ENCODE assay signal across 10 mouse cellular contexts in the genomic region with DNA sequence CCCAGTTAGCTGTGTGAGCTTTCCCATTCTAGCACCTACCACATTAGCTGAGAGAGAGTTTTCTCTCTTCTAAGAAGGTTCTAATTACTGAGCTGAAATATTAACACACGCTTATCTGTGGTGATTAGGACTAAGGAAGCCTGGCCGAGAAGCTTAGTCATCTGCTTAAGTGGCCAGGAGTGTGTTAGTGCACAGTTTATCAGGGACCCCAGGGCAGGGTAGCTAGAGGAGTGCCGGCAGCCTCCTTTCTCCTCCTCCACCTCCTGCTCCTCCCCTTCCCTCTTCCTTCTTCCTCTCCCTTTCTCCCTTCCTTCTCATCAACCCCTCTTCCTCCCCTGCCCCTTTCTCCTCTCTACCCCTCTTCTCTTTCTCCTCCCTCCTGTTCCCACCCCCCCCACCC. TPM values are rescaled to one million over a fixed set of nuclear protein-coding genes. Genes with fewer than 3 reads are reported as not detected.
DNase-seq lines count a peak whose midpoint lies in the region; ATAC-seq and TF ChIP-seq lines count a peak whose summit lies in the region.
"Had no signal": no experiment of that assay in that cellular context is flagged by ENCODE, and none has a peak within 500 bp of the region (broad histone marks: within the 10 kb centered on the region; RNA-seq: fewer than 3 reads in every experiment).

No protein-coding gene starts in this region.

- H3K27ac ChIP-seq in heart, embryonic 16.5 days (ENCODE audit: low read length), result no peak overlapping the region
- peak overlapping the region; percentile 24 for H3K27ac ChIP-seq in neural tube, embryonic 11.5 days (ENCODE audit: low read depth, low read length)
- no peak overlapping the region for H3K27ac ChIP-seq in neural tube, embryonic 15.5 days (replicated peaks)
- peak overlapping the region; percentile 24; the same call in 1 of the 2 replicates for H3K27ac ChIP-seq in stomach, postnatal 0 days (replicated peaks)

- H3K4me1 ChIP-seq in heart, embryonic 16.5 days (ENCODE audit: control insufficient read depth, insufficient read depth, low read length), result peaks cover 28% of the 10 kb centered on the region
- H3K4me1 ChIP-seq in neural tube, embryonic 11.5 days (ENCODE audit: control insufficient read depth, insufficient read depth, low read length), result peaks cover 12% of the 10 kb centered on the region; the same call in 1 of the 2 replicates
- peaks cover 28% of the 10 kb centered on the region for H3K4me1 ChIP-seq in neural tube, embryonic 15.5 days
- peaks cover 13% of the 10 kb centered on the region; the same call in 1 of the 2 replicates for H3K4me1 ChIP-seq in stomach, postnatal 0 days (replicated peaks; ENCODE audit: control insufficient read depth, insufficient read depth)

- no peaks in the 10 kb centered on the region for H3K36me3 ChIP-seq in heart, embryonic 16.5 days (ENCODE audit: control insufficient read depth, insufficient read depth)
- H3K36me3 ChIP-seq in neural tube, embryonic 11.5 days (ENCODE audit: control insufficient read depth, insufficient read depth, low read length), result peaks cover 3% of the 10 kb centered on the region; the same call in 1 of the 2 replicates
- H3K36me3 ChIP-seq in neural tube, embryonic 15.5 days, result no peaks in the 10 kb centered on the region
- no peaks in the 10 kb centered on the region for H3K36me3 ChIP-seq in stomach, postnatal 0 days (ENCODE audit: control insufficient read depth, insufficient read depth, low read length)

- WGBS in heart, embryonic 16.5 days, result 14% methylated on average over 3 of the region's 3 CpGs
- WGBS in neural tube, embryonic 11.5 days, result 45% methylated on average over 3 of the region's 3 CpGs
- WGBS in neural tube, embryonic 15.5 days, result 40% methylated on average over 3 of the region's 3 CpGs
- 21% methylated on average over 3 of the region's 3 CpGs for WGBS in stomach, postnatal 0 days

- H3K4me3 ChIP-seq in heart, embryonic 16.5 days (ENCODE audit: low read length), result no peak overlapping the region
- no peak overlapping the region for H3K4me3 ChIP-seq in neural tube, embryonic 11.5 days (ENCODE audit: low read depth, low read length)
- H3K4me3 ChIP-seq in neural tube, embryonic 15.5 days (replicated peaks), result no peak overlapping the region
- no peak overlapping the region for H3K4me3 ChIP-seq in stomach, postnatal 0 days (ENCODE audit: low read depth, low read length)

- no peak for TF ChIP-seq CTCF in stomach, postnatal 0 days (IDR thresholded peaks at IDR 0.05; ENCODE audit: low read depth)

- no peak overlapping the region for H3K4me2 ChIP-seq in heart, embryonic 16.5 days (ENCODE audit: low read depth, low read length)
- H3K4me2 ChIP-seq in neural tube, embryonic 11.5 days (ENCODE audit: low read depth), result no peak overlapping the region
- H3K4me2 ChIP-seq in neural tube, embryonic 15.5 days, result no peak overlapping the region
- no peak overlapping the region for H3K4me2 ChIP-seq in stomach, postnatal 0 days (replicated peaks; ENCODE audit: low read depth)

- H3K9me3 ChIP-seq in heart, embryonic 16.5 days (replicated peaks; ENCODE audit: control insufficient read depth, low read length), result no peaks in the 10 kb centered on the region
- H3K9me3 ChIP-seq in neural tube, embryonic 11.5 days (ENCODE audit: control insufficient read depth, low read length), result no peaks in the 10 kb centered on the region
- no peaks in the 10 kb centered on the region for H3K9me3 ChIP-seq in neural tube, embryonic 15.5 days (replicated peaks)
- no peaks in the 10 kb centered on the region for H3K9me3 ChIP-seq in stomach, postnatal 0 days (ENCODE audit: control insufficient read depth, low read length)

- no peak overlapping the region for H3K9ac ChIP-seq in heart, embryonic 16.5 days (ENCODE audit: low read length)
- H3K9ac ChIP-seq in neural tube, embryonic 11.5 days (ENCODE audit: low read length), result no peak overlapping the region
- no peak overlapping the region for H3K9ac ChIP-seq in neural tube, embryonic 15.5 days (replicated peaks)
- no peak overlapping the region for H3K9ac ChIP-seq in stomach, postnatal 0 days (ENCODE audit: low read length)

- 0 out of 2 replicates have a peak, but pooled peaks have one; percentile 11 for ATAC-seq in heart, embryonic 16.5 days (replicated peaks; ENCODE audit: extremely low read depth, insufficient read depth, low FRiP score)
- ATAC-seq in neural tube, embryonic 11.5 days (ENCODE audit: insufficient read depth, low FRiP score, low TSS enrichment), result no peak
- no peak for ATAC-seq in neural tube, embryonic 15.5 days (ENCODE audit: low FRiP score)
- ATAC-seq in stomach, postnatal 0 days (ENCODE audit: low FRiP score, low TSS enrichment), result peak; percentile 64; the same call in 1 of the 2 replicates

- H3K27me3 ChIP-seq in heart, embryonic 16.5 days (ENCODE audit: control insufficient read depth, insufficient read depth, low read length), result no peaks in the 10 kb centered on the region
- no peaks in the 10 kb centered on the region for H3K27me3 ChIP-seq in neural tube, embryonic 11.5 days (ENCODE audit: control insufficient read depth, insufficient read depth, low read length)
- no peaks in the 10 kb centered on the region for H3K27me3 ChIP-seq in neural tube, embryonic 15.5 days (replicated peaks)
- no peaks in the 10 kb centered on the region for H3K27me3 ChIP-seq in stomach, postnatal 0 days (ENCODE audit: control insufficient read depth, insufficient read depth, low read length)
- H3K27me3 ChIP-seq: CH12.LX had no signal

- no peak for DNase-seq in heart, adult 9 months (ENCODE audit: low spot score in 2 of 2)
- no peak for DNase-seq in neural tube, embryonic 11.5 days (ENCODE audit: low spot score)
- peak; percentile 64 for DNase-seq in liver
- DNase-seq in stomach, postnatal 0 days (ENCODE audit: low spot score), result peak; percentile 49
- no peak for DNase-seq in spleen, postnatal 36 days (ENCODE audit: low spot score in 2 of 2)
- no peak for DNase-seq in layer of hippocampus, adult 8-10 months (ENCODE audit: low spot score in 2 of 2)
- DNase-seq: cerebellum, adult 11 months had no signal

- no peak for TF ChIP-seq EP300 in stomach, postnatal 0 days (optimal IDR thresholded peaks at IDR 0.05)

RNA-seq across cellular contexts. Expression of a gene that starts 19.1 kb away (rescaled TPM):
- polyA plus RNA-seq in heart, embryonic 16.5 days (2015; fragmentation: Nextera tagmentation; extraction: Ambion mirVana), result 32.9 and 35.6 TPM in 2 replicates
- polyA plus RNA-seq in neural tube, embryonic 11.5 days (2014; fragmentation: Nextera tagmentation; extraction: Ambion mirVana), result 89.6 and 92.4 TPM in 2 replicates
- polyA plus RNA-seq in neural tube, embryonic 15.5 days (2015; fragmentation: Nextera tagmentation; extraction: Ambion mirVana), result 59.7 and 62.7 TPM in 2 replicates
- 48.6 and 48.9 TPM in 2 replicates for polyA plus RNA-seq in stomach, postnatal 0 days (2015; fragmentation: Nextera tagmentation; extraction: Ambion mirVana)
- total RNA-seq in layer of hippocampus, adult 8-10 months (2022), result 10 to 100 TPM; 33.7 to 48.5 (median 40.8) TPM

Comparison
In these comparisons a context has a peak if more than half of its experiments do, and no peak if none do; other contexts are left out.
1. H3K27ac ChIP-seq: peak in neural tube, embryonic 11.5 days (single experiment) and stomach, postnatal 0 days (single experiment); none in heart, embryonic 16.5 days (single experiment) and neural tube, embryonic 15.5 days (single experiment).
2. ATAC-seq: peak in heart, embryonic 16.5 days (single experiment) and stomach, postnatal 0 days (single experiment); none in neural tube, embryonic 11.5 days (single experiment) and neural tube, embryonic 15.5 days (single experiment).
3. DNase-seq: peak in liver (single experiment) and stomach, postnatal 0 days (single experiment); none in heart, adult 9 months (0 of 2), neural tube, embryonic 11.5 days (single experiment), spleen, postnatal 36 days (0 of 2) and layer of hippocampus, adult 8-10 months (0 of 2).